Mouse (Mus musculus): ENCODE measurements around the gene Nuak2. TPM values are rescaled to one million over a fixed set of nuclear protein-coding genes. Genes with fewer than 3 reads are reported as not detected.
A peak's percentile ranks its signal among the peaks of the same experiment; 100 is the strongest.
"Not testable (repeated sequence)": the region's sequence is repeated elsewhere in the genome, so short reads cannot be mapped to it uniquely, and the experiment has no call there.

Nuak2 gene
- polyA plus RNA-seq, 1 experiment: 20.0 TPM

DNA sequence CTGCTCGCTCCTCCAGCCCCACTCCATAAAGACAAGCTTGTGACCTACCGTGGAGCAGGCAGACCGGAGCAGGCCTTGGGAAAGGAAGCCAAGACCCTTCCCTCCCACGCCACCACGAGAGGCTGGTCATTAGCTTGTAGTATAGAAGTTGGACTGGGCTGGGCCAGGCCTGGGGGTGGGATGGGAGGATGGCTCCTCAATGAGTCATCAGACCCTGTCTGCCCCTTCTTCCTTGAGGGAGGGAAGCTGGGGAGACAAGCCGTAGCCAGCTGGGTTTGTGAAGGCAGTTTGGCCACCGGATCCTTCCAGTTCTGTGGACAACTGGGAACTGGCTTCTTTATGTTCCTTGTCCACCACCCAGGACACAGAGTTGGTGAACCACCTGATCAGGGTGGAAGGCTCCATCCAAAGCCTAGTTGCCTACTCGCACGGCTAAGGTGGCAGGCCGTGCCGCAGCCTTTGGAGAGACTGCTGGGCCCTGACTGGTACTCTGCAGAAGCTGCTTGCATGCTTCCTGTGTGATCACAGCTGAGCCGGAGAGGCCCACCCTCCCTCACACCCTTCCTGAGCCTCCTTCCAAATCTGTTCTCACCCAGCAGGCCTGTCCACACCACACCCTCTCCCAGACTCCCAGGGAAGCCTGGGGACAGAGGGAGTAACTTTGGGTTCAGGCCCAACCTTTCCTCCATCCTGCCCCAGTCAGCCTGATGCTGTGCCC, 30.4 kb downstream of the Nuak2 start:
- no peak overlapping the region for H3K4me3 ChIP-seq (ENCODE audit: low read depth, low read length)

DNA sequence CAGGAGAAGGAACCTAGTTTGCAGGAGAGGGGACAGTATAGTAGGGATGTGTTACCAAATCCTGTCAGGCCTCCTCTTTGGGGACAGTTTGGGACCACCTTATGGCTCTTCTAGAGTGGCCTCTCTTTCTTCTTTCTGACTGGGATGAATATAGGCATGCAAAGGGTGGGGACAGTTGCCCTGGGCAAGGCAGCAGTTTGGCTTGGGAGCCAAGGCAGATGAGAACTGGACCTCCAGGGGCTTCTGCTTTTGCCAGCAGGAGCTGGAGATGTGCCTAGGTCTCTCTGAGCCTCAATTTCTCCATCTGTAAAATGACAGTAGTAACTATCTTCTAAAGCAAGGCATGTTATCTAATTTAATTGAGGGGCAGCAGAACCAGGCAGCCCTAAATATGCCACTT, 31.0 kb downstream of the Nuak2 start:
- Histone ChIP-seq H3K27me3 (ENCODE audit: control insufficient read depth, insufficient read depth, low read length, poor library complexity, severe bottlenecking) (no peaks in the 10 kb centered on the region), H3K27ac (ENCODE audit: insufficient read depth, low read length) (no peak overlapping the region), H3K9ac (ENCODE audit: low read depth, poor library complexity, severe bottlenecking) (no peak overlapping the region), H3K36me3 (ENCODE audit: control insufficient read depth, insufficient read depth, low read length, poor library complexity, severe bottlenecking) (no peaks in the 10 kb centered on the region), H3K4me3 (ENCODE audit: low read depth, low read length) (no peak overlapping the region), H3K9me3 (replicated peaks; ENCODE audit: control insufficient read depth, insufficient read depth, low read length, poor library complexity, severe bottlenecking) (peaks cover 3% of the 10 kb centered on the region), H3K4me1 (ENCODE audit: control insufficient read depth, insufficient read depth, low read length) (peaks cover 5% of the 10 kb centered on the region)
- TF ChIP-seq CTCF (IDR thresholded peaks at IDR 0.05; ENCODE audit: low read depth, low read length) (no peak), POLR2A (IDR thresholded peaks at IDR 0.05; ENCODE audit: insufficient read depth, low read length) (no peak), EP300 (IDR thresholded peaks at IDR 0.05; ENCODE audit: insufficient read depth, low read depth, low read length) (no peak)

More for the DNA sequence above, 30.4 kb downstream of the Nuak2 start:
- Histone ChIP-seq H3K9me3 (replicated peaks; ENCODE audit: control insufficient read depth, insufficient read depth, low read length, poor library complexity, severe bottlenecking) (peaks cover 3% of the 10 kb centered on the region), H3K27me3 (ENCODE audit: control insufficient read depth, insufficient read depth, low read length, poor library complexity, severe bottlenecking) (no peaks in the 10 kb centered on the region), H3K9ac (ENCODE audit: low read depth, poor library complexity, severe bottlenecking) (no peak overlapping the region), H3K4me1 (ENCODE audit: control insufficient read depth, insufficient read depth, low read length) (peaks cover 7% of the 10 kb centered on the region), H3K36me3 (ENCODE audit: control insufficient read depth, insufficient read depth, low read length, poor library complexity, severe bottlenecking) (no peaks in the 10 kb centered on the region), H3K27ac (ENCODE audit: insufficient read depth, low read length) (no peak overlapping the region)
- no peak for TF ChIP-seq POLR2A (IDR thresholded peaks at IDR 0.05; ENCODE audit: insufficient read depth, low read length)
- no peak for TF ChIP-seq EP300 (IDR thresholded peaks at IDR 0.05; ENCODE audit: insufficient read depth, low read depth, low read length)
- TF ChIP-seq CTCF (IDR thresholded peaks at IDR 0.05; ENCODE audit: low read depth, low read length): no peak

DNA sequence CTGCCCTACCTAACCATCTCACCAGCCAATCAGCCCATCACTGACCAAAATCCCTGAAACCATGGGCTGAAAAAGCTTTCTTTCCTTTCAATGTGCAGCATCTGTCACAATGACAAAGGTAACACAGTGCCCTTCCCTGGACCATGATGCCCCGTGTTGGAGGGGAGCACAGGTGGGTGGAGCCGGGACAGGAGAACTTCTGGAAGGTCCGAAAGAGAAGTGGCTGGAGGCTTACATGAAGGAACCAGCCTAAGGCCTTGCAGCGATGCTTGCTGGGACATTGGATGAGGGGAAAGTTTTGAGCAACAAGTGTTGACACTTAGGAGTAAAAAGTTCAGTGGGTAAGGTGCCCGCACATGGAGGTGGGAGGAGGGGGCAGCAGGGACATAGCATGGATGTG, 32.5 kb downstream of the Nuak2 start:
- TF ChIP-seq POLR2A (IDR thresholded peaks at IDR 0.05; ENCODE audit: insufficient read depth, low read length) (no peak), EP300 (IDR thresholded peaks at IDR 0.05; ENCODE audit: insufficient read depth, low read depth, low read length) (no peak), CTCF (IDR thresholded peaks at IDR 0.05; ENCODE audit: low read depth, low read length) (no peak)
- H3K4me3 ChIP-seq (ENCODE audit: low read depth, low read length): no peak overlapping the region
- no peaks in the 10 kb centered on the region for H3K36me3 ChIP-seq (ENCODE audit: control insufficient read depth, insufficient read depth, low read length, poor library complexity, severe bottlenecking)
- H3K4me1 ChIP-seq (ENCODE audit: control insufficient read depth, insufficient read depth, low read length): peaks cover 2% of the 10 kb centered on the region
- H3K9me3 ChIP-seq (replicated peaks; ENCODE audit: control insufficient read depth, insufficient read depth, low read length, poor library complexity, severe bottlenecking): peaks cover 3% of the 10 kb centered on the region
- no peaks in the 10 kb centered on the region for H3K27me3 ChIP-seq (ENCODE audit: control insufficient read depth, insufficient read depth, low read length, poor library complexity, severe bottlenecking)
- no peak overlapping the region for H3K9ac ChIP-seq (ENCODE audit: low read depth, poor library complexity, severe bottlenecking)
- no peak overlapping the region for H3K27ac ChIP-seq (ENCODE audit: insufficient read depth, low read length)

DNA sequence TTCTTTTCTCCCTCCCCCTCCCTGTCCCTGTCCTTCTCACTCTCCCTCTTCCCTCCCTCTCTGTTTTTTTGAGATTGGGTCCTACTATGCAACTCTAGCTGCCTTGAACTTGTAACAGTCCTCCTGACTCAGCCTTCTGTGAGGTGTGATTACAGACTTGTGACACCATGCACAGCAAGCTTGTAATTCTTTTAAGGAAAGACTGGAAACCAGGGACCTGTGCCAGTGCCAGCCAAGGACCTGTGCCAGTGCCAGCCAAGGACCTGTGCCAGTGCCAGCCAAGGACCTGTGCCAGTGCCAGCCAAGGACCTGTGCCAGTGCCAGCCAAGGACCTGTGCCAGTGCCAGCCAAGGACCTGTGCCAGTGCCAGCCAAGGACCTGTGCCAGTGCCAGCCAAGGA, 33.1 kb downstream of the Nuak2 start:
- H3K27ac ChIP-seq (ENCODE audit: insufficient read depth, low read length); H3K36me3 ChIP-seq (ENCODE audit: control insufficient read depth, insufficient read depth, low read length, poor library complexity, severe bottlenecking); H3K27me3 ChIP-seq (ENCODE audit: control insufficient read depth, insufficient read depth, low read length, poor library complexity, severe bottlenecking); H3K4me1 ChIP-seq (ENCODE audit: control insufficient read depth, insufficient read depth, low read length); H3K4me3 ChIP-seq (ENCODE audit: low read depth, low read length); H3K9ac ChIP-seq (ENCODE audit: low read depth, poor library complexity, severe bottlenecking); H3K9me3 ChIP-seq (replicated peaks; ENCODE audit: control insufficient read depth, insufficient read depth, low read length, poor library complexity, severe bottlenecking): not testable (repeated sequence)

DNA sequence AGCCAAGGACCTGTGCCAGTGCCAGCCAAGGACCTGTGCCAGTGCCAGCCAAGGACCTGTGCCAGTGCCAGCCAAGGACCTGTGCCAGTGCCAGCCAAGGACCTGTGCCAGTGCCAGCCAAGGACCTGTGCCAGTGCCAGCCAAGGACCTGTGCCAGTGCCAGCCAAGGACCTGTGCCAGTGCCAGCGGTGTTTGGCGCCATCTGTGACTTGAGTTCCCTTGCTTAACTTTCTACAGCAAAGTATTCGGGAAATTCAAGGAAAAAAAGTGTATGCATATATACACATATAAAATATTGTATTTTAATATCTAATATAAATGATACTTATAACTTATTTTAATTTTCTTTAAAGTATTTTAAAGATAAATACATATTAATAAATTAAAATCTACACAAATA, 33.7 kb downstream of the Nuak2 start:
- H3K4me1 ChIP-seq (ENCODE audit: control insufficient read depth, insufficient read depth, low read length); H3K4me3 ChIP-seq (ENCODE audit: low read depth, low read length); H3K27ac ChIP-seq (ENCODE audit: insufficient read depth, low read length): not testable (repeated sequence)

DNA sequence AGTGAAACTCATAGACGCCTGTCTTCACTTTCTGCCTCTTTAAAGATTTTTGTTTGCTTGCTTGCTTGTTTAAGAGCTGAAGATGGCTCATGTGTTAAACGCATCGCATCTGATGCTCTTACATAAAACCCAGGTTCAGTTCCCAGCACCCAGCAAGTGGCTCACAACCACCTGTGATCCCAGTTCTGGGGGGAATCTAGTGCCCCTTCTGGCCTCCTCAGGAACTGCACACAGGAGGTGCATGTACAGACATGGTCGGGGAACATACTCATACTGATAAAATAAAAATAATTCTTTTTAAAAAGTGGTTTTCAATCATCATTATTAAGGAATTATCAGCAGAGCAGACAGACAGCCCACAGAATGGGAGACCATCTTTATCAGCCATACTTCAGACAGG, 35.1 kb downstream of the Nuak2 start:
- Histone ChIP-seq H3K4me3 (ENCODE audit: low read depth, low read length) (no peak overlapping the region), H3K4me1 (ENCODE audit: control insufficient read depth, insufficient read depth, low read length) (no peaks in the 10 kb centered on the region), H3K9me3 (replicated peaks; ENCODE audit: control insufficient read depth, insufficient read depth, low read length, poor library complexity, severe bottlenecking) (peaks cover 3% of the 10 kb centered on the region), H3K27me3 (ENCODE audit: control insufficient read depth, insufficient read depth, low read length, poor library complexity, severe bottlenecking) (no peaks in the 10 kb centered on the region), H3K36me3 (ENCODE audit: control insufficient read depth, insufficient read depth, low read length, poor library complexity, severe bottlenecking) (no peaks in the 10 kb centered on the region), H3K27ac (ENCODE audit: insufficient read depth, low read length) (no peak overlapping the region), H3K9ac (ENCODE audit: low read depth, poor library complexity, severe bottlenecking) (no peak overlapping the region)
- TF ChIP-seq EP300 (IDR thresholded peaks at IDR 0.05; ENCODE audit: insufficient read depth, low read depth, low read length) (no peak), CTCF (IDR thresholded peaks at IDR 0.05; ENCODE audit: low read depth, low read length) (peak; percentile 3)

More for the DNA sequence above, 33.7 kb downstream of the Nuak2 start:
- not testable (repeated sequence) for H3K27me3 ChIP-seq (ENCODE audit: control insufficient read depth, insufficient read depth, low read length, poor library complexity, severe bottlenecking); H3K36me3 ChIP-seq (ENCODE audit: control insufficient read depth, insufficient read depth, low read length, poor library complexity, severe bottlenecking); H3K9me3 ChIP-seq (replicated peaks; ENCODE audit: control insufficient read depth, insufficient read depth, low read length, poor library complexity, severe bottlenecking); H3K9ac ChIP-seq (ENCODE audit: low read depth, poor library complexity, severe bottlenecking)
